Mouse (Mus musculus) kidney, postnatal 25 days (tissue): ENCODE measurements at regions not wholly inside any gene's neighbourhood (a gene's known extent, or its start where the extent isn't known, plus 50 kb on each side); places are given as distances from the start of the nearest gene placed in this dataset.
A peak's percentile ranks its signal among the peaks of the same experiment; 100 is the strongest.

Source experiments
- DNase-seq, 2 experiments: peaks; one replicate each; pipeline ENCODE4 v3.0.0; 2021; ENCODE audit warnings: mixed read lengths in 2 of 2

DNA sequence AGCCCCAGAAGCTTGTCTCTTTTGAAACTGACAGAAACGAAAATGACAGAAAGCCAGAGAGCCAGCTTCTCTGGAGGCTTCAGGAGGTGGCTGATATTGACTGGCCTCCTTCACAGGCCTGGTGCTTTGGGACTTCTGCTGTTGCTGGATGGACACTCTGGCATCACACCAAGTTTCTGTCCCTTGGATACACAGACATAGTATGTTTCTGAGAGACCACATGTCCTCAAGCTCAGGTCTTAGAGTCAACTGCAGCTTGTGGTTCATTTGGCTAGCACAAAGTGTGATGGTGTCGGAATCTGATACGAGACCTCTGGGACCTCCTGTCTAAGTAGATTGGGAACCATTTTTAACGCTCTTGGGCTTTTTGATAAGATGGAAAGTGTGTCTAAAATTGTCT is 502.0 kb downstream of the Sqor start:
- no peak for DNase-seq

- no peak for DNase-seq
Observed at GRCm38 (mm10) chr2:123274866-123275735, 510.1 kb downstream of the Sqor start.

GRCm38 (mm10) chr2:123275736-123276330 is 510.8 kb downstream of the Sqor start:
- no peak for DNase-seq

- no peak for DNase-seq
Observed at GRCm38 (mm10) chr2:123311554-123312276, 546.7 kb downstream of the Sqor start.

- peak; percentile 59 to 74 for DNase-seq
Observed at GRCm38 (mm10) chr2:123312277-123312617, 547.2 kb downstream of the Sqor start.

DNA sequence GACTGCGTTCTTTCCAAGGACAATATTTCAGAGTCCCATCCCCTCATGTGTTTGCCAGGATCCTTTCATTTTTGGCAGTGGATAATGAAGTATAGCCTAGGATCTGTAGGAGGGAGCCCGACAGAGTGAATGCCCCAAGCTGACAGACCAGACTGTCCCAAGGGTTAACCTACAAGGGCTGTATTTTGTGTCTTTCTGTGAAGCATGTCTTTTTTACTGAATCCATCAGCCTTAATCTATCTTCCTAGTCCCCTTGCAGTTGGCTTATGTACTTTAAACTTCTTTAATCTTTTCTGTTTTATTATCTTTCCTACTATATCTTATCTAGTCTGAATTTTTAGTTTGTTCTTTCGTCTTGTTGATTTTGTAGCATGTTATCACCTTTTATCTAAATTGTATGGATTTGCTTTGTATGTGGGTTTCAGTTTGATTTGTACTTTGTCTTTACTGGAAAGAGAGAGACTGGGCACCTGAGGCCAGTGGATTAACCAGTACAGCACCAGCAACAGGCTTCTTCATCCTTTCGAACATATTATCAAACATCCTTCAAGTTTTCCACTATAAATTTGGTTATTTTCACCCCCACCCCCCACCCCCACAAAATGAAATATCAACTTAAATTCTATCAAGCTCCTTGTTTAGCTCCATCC is 555.5 kb downstream of the Sqor start:
- DNase-seq, result no peak

DNA sequence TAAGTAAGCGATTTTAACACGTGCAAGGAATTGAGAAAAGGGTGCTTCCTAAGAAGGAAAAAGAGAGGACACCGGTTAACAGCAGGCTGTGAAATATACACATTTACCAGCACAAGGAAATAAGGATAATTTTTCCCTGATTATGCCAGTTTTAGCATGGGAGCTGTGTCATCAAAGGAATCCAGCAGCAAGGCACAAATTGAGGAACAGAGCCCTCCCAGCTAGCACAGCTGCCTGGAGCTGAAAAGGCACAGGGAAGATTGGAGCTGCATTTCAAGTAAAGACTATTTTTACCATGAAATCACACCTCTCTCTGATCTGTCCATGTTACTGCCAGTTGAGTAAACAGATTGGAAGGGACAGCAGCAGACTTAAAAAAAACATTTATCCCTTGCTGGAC is 558.7 kb downstream of the Sqor start:
- DNase-seq, result no peak

GRCm38 (mm10) chr2:123324896-123325295 is 559.9 kb downstream of the Sqor start:
- DNase-seq, result no peak

GRCm38 (mm10) chr2:123349625-123350346 is 584.7 kb downstream of the Sqor start:
- no peak for DNase-seq

- no peak for DNase-seq
Observed at GRCm38 (mm10) chr2:123364204-123364603, 599.2 kb downstream of the Sqor start.

DNA sequence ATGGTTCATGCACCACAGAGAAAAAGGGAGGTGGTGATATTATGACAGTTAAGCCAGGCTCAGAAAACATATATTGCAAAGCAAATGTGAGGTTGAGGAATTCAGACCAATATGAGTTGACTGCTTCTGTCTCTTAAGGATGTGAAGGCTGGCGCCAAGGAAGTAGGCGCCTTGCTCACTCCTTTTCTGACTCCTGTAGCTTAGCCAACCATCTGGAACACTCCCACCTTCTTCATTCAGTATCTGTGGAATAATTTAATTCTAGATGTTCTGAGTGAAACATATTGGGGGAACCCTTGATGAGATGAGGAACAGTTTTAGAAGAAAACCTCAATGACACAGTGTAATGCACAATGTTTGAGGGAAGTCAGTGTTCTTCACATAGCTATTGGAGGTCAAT is 601.5 kb downstream of the Sqor start:
- no peak for DNase-seq

DNA sequence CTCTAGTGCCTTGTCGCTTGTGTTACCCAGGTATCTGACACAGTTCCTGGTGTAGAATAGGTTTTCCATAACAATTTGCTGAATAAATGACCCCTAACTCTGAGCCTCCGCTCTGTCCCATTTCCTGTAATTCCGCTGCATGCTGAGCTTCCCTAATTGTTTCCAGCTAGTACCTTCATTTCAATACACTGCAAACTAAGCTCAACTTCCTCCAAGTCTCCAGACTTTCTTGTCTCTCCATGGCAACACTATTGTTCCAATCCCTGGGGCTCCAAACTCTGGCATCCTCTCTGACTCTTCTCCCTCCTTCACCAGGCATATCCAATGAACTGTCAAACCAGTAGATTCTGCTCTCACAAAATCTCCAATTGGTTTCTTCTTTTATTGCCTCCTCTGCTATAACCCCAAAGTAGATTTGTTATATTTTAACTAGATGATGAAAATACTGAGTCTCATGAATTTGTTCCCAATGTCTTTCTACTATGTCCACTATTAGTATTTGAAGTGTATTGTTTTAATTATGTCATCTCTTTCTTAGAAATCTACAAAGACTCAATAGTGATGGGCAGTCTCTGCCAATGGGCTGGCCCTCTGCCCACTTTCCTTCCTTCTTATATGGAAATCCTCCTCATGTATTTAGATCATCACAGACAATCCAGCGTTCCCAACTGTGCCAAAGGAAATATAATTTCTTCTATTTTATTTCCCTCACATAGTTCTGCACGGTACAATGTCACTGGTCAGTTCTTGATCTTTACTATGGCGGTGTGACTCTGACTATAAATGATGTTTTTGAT is 620.8 kb downstream of the Sqor start:
- no peak for DNase-seq

DNA sequence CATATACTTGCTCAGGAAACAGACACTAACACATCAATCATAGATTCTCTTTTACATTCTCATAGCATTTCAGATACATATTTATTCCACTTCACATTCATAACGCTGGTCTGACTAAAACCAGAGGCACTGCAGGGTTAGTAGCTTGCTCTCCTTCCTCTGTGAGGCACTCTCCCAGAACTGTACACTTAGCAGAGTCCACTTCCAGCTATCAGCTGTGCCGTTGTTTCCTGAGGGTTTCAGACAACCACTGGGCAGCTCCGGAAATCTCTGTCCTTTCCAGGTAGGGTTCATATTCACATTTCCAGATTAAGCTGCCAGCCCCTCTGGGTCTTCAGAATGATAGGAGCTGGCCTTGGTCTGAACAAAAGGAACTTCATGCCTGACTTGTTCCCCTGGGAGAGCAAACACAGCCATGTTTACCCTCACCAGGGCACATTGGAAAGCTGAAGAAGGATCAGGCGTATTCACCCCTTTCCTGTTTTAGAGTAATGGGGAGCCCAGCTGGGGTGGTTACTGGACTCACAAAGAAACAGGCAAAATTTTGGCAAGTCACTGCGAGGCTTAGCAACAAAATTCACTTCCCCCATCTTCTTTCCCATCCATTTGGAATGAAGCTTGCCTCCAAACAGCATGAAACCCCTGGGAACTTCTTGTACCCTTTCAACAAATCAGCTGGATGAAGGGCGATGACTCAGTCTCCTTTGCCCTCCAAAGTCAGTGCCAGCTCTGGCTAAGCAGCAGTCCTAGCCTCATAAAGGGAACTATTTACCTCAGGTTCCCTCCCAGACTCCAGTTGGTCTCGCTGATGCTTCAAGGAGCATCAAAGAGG is 622.0 kb downstream of the Sqor start:
- no peak for DNase-seq

- DNase-seq, result no peak
Observed at GRCm38 (mm10) chr2:123390981-123391380, 625.9 kb downstream of the Sqor start.

DNA sequence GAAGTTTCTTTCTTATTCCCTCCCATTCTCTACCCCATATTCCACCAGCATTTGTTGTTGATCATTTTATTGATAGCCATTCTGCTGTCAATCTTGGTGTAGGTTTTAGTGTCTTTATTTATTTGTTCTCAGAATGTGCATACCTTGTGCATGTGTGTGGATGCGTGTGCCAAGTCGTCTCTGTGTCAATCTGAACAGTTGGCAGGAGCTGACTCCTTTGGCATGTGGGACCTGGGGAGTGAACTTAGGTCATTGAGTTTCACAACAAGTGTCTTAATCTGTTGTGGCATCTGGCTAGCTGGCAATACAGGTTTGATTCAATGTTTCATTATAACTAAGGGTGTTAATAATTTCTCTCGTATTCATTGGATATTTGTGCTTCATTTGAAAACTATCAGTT is 629.3 kb downstream of the Sqor start:
- no peak for DNase-seq

DNA sequence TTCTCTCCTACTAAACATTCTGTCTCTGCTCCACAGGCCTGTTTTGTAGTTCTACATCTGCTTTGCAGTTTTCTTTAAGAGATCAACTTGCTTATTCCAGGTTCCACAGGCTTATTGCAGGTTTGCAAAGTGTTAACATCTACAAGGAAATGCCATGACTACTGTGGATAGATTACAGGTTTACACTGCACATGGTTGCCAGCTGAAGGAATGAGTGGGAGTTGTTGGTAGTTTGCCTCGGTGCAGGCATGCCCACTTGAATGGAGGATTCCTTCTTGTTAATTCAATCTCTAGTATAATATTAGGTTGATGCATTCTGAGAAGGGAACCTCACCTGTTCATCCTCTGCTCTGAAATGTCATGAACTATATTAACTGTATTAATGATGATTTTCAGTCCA is 632.5 kb downstream of the Sqor start:
- no peak for DNase-seq

- DNase-seq, result no peak
Observed at GRCm38 (mm10) chr2:123401064-123401463, 636.0 kb downstream of the Sqor start.

DNA sequence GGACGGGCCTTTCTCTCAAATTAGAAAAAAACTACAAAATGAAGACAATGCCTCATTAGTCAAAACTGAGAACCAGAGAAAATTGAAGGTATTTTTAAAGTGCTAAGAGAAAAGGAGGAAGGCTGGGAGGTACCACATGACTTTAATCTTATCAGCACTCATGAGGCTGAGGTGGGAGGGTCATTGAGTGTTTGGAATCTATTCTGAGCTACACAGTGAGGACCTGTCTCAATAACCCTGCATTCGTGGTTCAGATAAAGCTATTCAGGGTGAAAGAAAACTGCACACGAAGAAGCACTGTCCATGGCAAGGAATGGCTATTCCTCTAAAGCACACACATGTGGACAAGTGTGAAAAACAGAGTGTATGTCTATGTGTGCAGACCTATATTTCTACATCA is 644.0 kb downstream of the Sqor start:
- DNase-seq, result no peak

DNA sequence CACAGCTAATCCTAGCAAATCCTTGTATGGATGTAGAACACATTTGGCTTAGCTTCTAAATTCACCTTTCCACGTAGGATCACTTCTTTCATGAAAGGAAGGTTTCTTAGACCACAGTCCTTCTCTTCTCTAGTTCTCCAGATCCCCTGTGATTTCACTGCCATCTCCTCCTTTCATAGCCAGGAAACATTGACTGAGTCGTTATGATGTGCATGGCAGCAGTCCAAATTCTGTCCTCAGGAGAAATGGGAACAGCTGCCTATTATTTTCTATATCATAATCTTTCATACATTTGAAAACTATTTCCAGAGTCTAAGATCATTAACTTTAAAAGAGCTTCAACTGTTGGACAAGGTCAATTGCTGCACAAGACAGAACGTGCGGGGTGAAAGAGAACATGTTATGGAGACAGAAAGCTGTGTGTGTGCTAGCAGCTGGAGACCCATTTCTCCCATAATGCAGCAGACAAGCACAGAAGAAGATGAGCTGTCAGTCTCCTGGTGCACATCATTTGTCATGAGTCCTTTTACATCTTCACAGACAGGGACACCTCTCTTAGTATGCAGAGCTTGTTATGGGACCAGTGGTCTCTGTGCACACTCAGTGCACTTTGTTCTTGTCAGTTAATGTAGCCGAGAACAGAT is 631.6 kb upstream of the Sema6d start:
- no peak for DNase-seq

- no peak for DNase-seq
Observed at GRCm38 (mm10) chr2:123473840-123474239, 615.9 kb upstream of the Sema6d start.
